Mouse (Mus musculus): ENCODE data around the gene Crb3. TPM values are rescaled to one million over a fixed set of nuclear protein-coding genes. Genes with fewer than 3 reads are reported as not detected.
"Not testable (repeated sequence)": the region's sequence is repeated elsewhere in the genome, so short reads cannot be mapped to it uniquely, and the experiment has no call there.

The Crb3 gene
- 1 to 10 TPM in 1 of 2 experiments, under 1 TPM in 1; 0.79 to 1.6 TPM for total RNA-seq (2021)
- long read RNA-seq, experiment 1, partial matches to known transcripts, result 0 of 1 reads
- long read RNA-seq, experiment 1, other reads (novel, unspliced or antisense), result 0 of 1 reads
- long read RNA-seq, experiment 2, partial matches to known transcripts, result 0 of 5 reads
- long read RNA-seq, experiment 2, other reads (novel, unspliced or antisense), result 0 of 5 reads

- peak; percentile 50 to 56 for DNase-seq (ENCODE audit: low spot score in 2 of 2)
These were observed at the start of gene Crb3 for GRCm38 (mm10) chr17:57058891-57059485. TSS of gene Crb3 (plus strand) at chr17:57059105.

- no peak for DNase-seq (ENCODE audit: low spot score in 2 of 2)
These were observed 48.0 kb upstream of the Crb3 start for GRCm38 (mm10) chr17:57010911-57011235.

- peak; percentile 93 to 98 for DNase-seq (ENCODE audit: low spot score in 2 of 2)
These were observed 47.4 kb upstream of the Crb3 start, which contains the start of the genes Gtf2f1 and Gm17949 for GRCm38 (mm10) chr17:57011236-57012141. TSS of gene Gtf2f1 (minus strand) at chr17:57011288. TSS of gene Gm17949 (plus strand) at chr17:57011469.

- no peak for DNase-seq (ENCODE audit: low spot score in 2 of 2)
These were observed 46.6 kb upstream of the Crb3 start for GRCm38 (mm10) chr17:57012245-57012795.

GRCm38 (mm10) chr17:57019693-57020092 lies 39.2 kb upstream of the Crb3 start:
- DNase-seq (ENCODE audit: low spot score in 2 of 2), result no peak

- no peak for DNase-seq (ENCODE audit: low spot score in 2 of 2)
These were observed 37.9 kb upstream of the Crb3 start for GRCm38 (mm10) chr17:57020960-57021359.

GRCm38 (mm10) chr17:57027471-57027870 lies 31.4 kb upstream of the Crb3 start:
- no peak for DNase-seq (ENCODE audit: low spot score in 2 of 2)

GRCm38 (mm10) chr17:57029691-57030090 lies 29.2 kb upstream of the Crb3 start:
- no peak for DNase-seq (ENCODE audit: low spot score in 2 of 2)

- peak in 1 of 2 experiments; percentile 39 for DNase-seq (ENCODE audit: low spot score in 2 of 2)
These were observed 27.8 kb upstream of the Crb3 start, which contains the start of gene Khsrp for GRCm38 (mm10) chr17:57030931-57031660. TSS of gene Khsrp (minus strand) at chr17:57031522.

- peak; percentile 99 to 100 for DNase-seq (ENCODE audit: low spot score in 2 of 2)
These were observed 27.1 kb upstream of the Crb3 start for GRCm38 (mm10) chr17:57031661-57032420.

GRCm38 (mm10) chr17:57032854-57033253 lies 26.1 kb upstream of the Crb3 start:
- no peak for DNase-seq (ENCODE audit: low spot score in 2 of 2)

- no peak for DNase-seq (ENCODE audit: low spot score in 2 of 2)
These were observed 19.9 kb upstream of the Crb3 start for GRCm38 (mm10) chr17:57038978-57039377.

GRCm38 (mm10) chr17:57041554-57041953 lies 17.4 kb upstream of the Crb3 start, which contains the start of gene Slc25a41:
TSS of gene Slc25a41 (minus strand) at chr17:57041654.
- no peak for DNase-seq (ENCODE audit: low spot score in 2 of 2)

- no peak for DNase-seq (ENCODE audit: low spot score in 2 of 2)
These were observed 11.5 kb upstream of the Crb3 start for GRCm38 (mm10) chr17:57047406-57047805.

- DNase-seq (ENCODE audit: low spot score in 2 of 2), result peak in 1 of 2 experiments; percentile 49
These were observed 10.1 kb upstream of the Crb3 start for GRCm38 (mm10) chr17:57048816-57049215.

GRCm38 (mm10) chr17:57051679-57052078 lies 7.2 kb upstream of the Crb3 start:
- DNase-seq (ENCODE audit: low spot score in 2 of 2), result not testable (repeated sequence)

GRCm38 (mm10) chr17:57056246-57056645 lies 2.7 kb upstream of the Crb3 start:
- no peak for DNase-seq (ENCODE audit: low spot score in 2 of 2)

GRCm38 (mm10) chr17:57059486-57059977 lies 627 bp downstream of the Crb3 start, which contains the start of gene Slc25a23:
TSS of gene Slc25a23 (minus strand) at chr17:57059863.
- DNase-seq (ENCODE audit: low spot score in 2 of 2), result peak; percentile 79 to 81

GRCm38 (mm10) chr17:57060231-57060801 lies 1.4 kb downstream of the Crb3 start:
- DNase-seq (ENCODE audit: low spot score in 2 of 2), result peak; percentile 96 to 97
